Mouse (Mus musculus) right cerebral cortex, postnatal 14 days (tissue): ENCODE measurements at regions not wholly inside any gene's neighbourhood (a gene's known extent, or its start where the extent isn't known, plus 50 kb on each side); places are given as distances from the start of the nearest gene placed in this dataset.
"Not testable (repeated sequence)": the region's sequence is repeated elsewhere in the genome, so short reads cannot be mapped to it uniquely, and the experiment has no call there.

Experiments
- DNase-seq: peaks from one replicate; pipeline ENCODE4 v3.0.0; 2022

- no peak for DNase-seq
Observed at GRCm38 (mm10) chr14:114485781-114486180, 606.2 kb upstream of the Gpc5 start.

GRCm38 (mm10) chr14:114493371-114493770 lies 598.6 kb upstream of the Gpc5 start:
- not testable (repeated sequence) for DNase-seq

- DNase-seq = no peak
Observed at GRCm38 (mm10) chr14:114504976-114505375, 587.0 kb upstream of the Gpc5 start.

GRCm38 (mm10) chr14:114547910-114548680 lies 543.9 kb upstream of the Gpc5 start:
- DNase-seq = peak; percentile 17

DNA sequence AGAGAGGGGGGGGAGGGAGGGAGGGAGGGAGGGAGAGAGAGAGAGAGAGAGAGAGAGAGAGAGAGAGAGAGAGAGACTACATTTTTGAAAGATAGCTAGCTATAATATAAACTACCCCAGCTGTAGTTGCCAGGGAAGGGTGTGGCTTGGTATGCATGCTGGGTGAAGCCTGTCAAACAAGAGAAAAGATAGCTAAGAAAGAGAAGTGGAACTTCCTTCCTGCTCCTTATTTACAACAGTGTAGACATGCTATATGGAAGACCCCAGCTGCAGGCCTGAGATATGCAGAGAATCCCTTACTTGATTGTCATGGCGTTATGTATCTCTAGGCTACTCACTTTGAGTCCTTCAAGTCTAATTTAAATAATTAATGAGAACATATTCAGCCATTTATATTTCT lies 542.9 kb upstream of the Gpc5 start:
- no peak for DNase-seq

GRCm38 (mm10) chr14:114566411-114567030 lies 525.5 kb upstream of the Gpc5 start:
- DNase-seq = peak; percentile 16

- DNase-seq = peak; percentile 87
Observed at GRCm38 (mm10) chr14:114567673-114568309, 524.2 kb upstream of the Gpc5 start.

GRCm38 (mm10) chr14:114587367-114588064 lies 504.5 kb upstream of the Gpc5 start:
- no peak for DNase-seq

DNA sequence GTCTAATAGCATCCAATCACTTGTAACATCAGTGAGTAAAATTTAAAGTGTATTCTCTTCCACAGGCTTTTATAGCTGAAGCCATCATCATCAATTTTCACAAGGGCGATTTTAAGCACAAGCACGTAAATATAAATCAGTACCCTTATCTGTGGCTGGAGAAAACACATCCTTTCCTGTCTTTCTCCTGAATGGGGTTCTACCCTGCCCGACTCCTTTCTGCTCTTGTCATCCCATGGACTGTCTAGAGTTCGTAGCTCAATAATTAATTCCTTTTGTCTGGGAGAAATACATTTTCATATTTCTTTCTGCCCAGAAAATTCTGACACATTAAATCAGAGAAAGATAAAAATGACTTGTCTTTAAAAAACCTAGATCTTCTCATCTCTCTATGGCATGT lies 482.7 kb upstream of the Gpc5 start:
- no peak for DNase-seq

DNA sequence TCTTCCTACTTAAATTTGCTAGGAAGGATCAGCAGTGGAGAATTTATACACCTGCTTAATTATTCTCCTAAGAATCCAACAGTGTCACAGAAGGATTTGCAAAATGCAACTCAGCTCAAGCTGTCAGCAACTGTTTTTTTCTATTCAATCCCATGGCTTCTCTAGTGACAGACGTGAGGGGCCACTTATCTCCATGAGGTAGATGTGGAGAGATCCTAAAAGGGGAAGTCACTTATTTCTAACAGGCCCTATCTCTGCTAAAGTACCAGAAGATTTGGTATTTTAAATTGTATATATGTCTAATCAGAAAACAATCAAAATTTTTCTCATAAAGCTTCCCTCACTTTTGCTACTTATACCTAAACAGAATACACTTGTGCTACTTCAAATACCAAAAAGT lies 479.6 kb upstream of the Gpc5 start:
- no peak for DNase-seq

- no peak for DNase-seq
Observed at GRCm38 (mm10) chr14:114656636-114657035, 435.4 kb upstream of the Gpc5 start.

DNA sequence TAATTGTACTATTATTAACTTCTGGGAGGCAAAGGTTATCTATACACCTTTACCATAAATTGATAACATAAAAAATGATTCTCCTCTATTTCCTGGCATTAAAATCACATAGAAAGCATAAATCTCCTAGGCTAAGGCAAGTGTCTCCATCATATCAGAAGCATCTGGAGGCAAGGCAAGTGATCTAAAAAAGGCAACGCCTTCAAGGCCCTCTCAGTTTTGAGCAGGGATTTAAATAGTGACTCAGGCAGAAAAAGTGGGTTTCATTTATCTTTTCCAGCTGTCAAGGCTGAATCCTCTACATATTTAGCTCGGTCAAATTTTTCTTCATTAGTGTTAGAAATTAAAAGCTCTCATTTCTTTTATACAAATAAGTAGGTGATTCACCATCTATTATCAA lies 430.0 kb upstream of the Gpc5 start:
- DNase-seq = no peak

DNA sequence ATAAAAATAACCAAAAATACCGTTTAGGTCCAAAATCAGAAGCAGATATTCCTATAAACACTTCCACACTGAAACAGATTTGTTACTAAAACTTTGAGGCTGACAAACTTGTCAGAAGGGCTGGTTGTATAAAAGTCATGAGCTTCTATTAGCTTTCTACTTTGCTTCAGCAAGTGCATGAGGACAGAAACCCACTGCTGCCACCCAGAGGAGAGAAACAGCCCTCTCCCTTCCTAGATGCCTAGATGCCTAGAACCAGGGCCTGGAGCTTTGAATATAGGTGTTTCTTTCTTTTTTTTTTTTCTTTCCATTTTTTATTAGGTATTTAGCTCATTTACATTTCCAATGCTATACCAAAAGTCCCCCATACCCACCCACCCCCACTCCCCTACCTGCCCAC lies 406.9 kb upstream of the Gpc5 start:
- peak; percentile 30 for DNase-seq

DNA sequence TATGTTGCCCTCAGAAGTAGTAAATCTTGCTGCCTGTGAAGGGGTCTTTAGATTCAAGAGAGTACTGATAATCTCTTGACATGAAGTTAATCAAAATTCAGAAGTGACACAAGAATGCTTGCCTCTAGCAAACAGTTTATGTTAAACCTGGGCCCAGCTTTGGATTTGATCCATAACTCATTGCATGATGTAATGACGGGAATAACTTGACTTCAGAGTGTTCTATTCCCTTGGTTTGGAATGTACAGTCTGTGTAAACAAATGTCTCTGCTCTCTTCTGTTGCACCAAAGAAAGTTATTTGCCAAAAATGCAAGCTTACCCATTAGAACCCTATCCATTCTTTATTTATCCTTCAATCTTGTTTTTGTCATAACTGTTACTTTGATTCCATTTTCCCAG lies 397.1 kb upstream of the Gpc5 start:
- no peak for DNase-seq

- no peak for DNase-seq
Observed at GRCm38 (mm10) chr14:114697543-114697942, 394.5 kb upstream of the Gpc5 start.

- no peak for DNase-seq
Observed at GRCm38 (mm10) chr14:114723080-114723479, 368.9 kb upstream of the Gpc5 start.

DNA sequence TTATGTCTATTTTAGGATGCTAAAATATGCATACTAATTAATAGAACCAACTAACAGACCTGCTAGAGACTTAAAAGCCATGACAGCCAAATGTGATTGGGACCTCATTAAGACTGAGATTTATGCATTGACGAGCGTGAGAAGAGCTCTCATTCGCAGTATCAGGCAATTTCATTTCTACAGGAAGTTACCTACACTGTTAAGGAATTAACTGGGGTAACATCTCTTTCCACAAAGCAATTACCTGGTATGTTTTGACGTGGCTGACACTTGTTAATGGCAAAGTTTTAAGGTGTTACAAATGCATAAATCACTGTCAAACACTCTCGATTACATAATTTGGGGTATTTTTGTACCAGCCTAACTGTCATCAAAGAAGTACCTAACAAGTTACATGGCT lies 324.7 kb upstream of the Gpc5 start:
- DNase-seq = no peak

DNA sequence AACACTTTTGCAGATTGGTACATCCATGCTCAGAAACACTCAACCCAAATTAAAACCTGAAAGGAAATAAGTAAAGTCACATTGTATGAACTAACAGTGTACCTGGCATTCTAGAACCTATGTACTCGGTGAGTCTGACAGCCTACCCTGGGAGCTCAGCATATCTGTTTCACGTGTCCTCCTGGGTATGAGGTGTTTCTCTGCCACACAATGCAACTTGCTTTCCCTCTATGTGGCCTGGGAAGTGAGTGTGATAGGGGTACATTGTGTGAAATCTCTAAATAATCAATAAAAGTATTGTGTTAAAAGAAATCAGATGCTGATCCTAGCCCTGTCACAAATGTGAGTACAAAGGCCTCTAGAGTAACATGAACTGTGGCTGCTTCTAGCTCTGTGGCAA lies 315.3 kb upstream of the Gpc5 start:
- no peak for DNase-seq

- DNase-seq = no peak
Observed at GRCm38 (mm10) chr14:114781821-114782220, 310.2 kb upstream of the Gpc5 start.

- peak; percentile 76 for DNase-seq
Observed at GRCm38 (mm10) chr14:114790946-114791830, 300.8 kb upstream of the Gpc5 start.

DNA sequence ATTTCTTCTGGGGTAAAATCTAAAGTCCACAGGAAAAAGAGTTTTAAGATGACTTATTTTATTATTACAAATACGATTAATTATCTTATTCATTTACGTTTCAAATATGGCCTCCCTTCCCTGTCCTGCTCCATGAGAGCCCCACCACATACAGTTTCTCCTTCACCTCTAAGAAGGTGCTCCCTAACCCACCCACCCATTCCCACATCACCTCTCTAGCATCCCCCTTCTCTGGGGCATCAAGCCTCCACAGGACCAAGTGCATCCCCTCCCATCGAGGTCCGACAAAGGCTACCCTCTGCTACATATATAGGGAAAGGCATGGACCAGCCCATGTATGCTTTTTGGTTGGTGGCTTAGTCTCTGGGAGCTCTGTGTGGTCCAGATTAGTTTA lies 300.2 kb upstream of the Gpc5 start:
- DNase-seq = no peak

GRCm38 (mm10) chr14:114804643-114805042 lies 287.4 kb upstream of the Gpc5 start:
- DNase-seq = no peak

DNA sequence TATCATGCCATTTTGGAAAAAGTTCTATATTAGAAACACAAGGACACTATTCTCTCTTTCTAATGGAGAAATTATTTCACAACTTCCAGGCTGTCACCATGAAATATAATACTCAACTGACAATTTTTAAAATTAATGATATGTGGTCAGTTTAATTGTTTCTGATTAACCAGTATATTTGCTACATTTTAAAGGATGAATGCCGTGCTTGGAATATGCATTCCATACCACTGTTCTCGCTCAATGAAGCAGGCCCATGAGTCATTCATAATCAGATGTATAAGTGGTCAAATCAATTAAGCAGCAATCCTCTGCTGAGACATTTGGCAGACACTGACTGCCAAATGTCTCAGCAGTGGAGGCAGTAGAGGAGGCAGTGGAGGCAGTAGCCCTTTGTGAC lies 283.4 kb upstream of the Gpc5 start:
- no peak for DNase-seq
